Mouse (Mus musculus): ENCODE measurements around the gene Sppl2a.

- no peak for TF ChIP-seq CTCF (IDR thresholded peaks at IDR 0.05; ENCODE audit: low read depth)
- no peak for TF ChIP-seq EP300 (IDR thresholded peaks at IDR 0.05; ENCODE audit: low read depth)
Measured at GRCm38 (mm10) chr2:126928681-126929080, 4.4 kb downstream of the Sppl2a start.

Data from liver, embryonic 14.5 days (tissue).